Mouse (Mus musculus) thymus, postnatal 0 days (tissue): ENCODE measurements around the gene 1700034J05Rik. TPM values are rescaled to one million over a fixed set of nuclear protein-coding genes. Genes with fewer than 3 reads are reported as not detected.

Experiments used
- DNase-seq: peaks from one replicate; pipeline ENCODE4 v3.0.0-alpha.2; 2015; ENCODE audit warnings: low spot score
- polyA plus RNA-seq: library from polyadenylated mRNA; unstranded; fragments of >200 nt; fragmentation: Nextera tagmentation; extraction: Ambion mirVana; gene quantifications from 2 replicates; pipeline ENCODE4 v1.2.1, GENCODE M21; 2015

Gene 1700034J05Rik
- polyA plus RNA-seq, 1 experiment from 2014 or later: not detected

DNA sequence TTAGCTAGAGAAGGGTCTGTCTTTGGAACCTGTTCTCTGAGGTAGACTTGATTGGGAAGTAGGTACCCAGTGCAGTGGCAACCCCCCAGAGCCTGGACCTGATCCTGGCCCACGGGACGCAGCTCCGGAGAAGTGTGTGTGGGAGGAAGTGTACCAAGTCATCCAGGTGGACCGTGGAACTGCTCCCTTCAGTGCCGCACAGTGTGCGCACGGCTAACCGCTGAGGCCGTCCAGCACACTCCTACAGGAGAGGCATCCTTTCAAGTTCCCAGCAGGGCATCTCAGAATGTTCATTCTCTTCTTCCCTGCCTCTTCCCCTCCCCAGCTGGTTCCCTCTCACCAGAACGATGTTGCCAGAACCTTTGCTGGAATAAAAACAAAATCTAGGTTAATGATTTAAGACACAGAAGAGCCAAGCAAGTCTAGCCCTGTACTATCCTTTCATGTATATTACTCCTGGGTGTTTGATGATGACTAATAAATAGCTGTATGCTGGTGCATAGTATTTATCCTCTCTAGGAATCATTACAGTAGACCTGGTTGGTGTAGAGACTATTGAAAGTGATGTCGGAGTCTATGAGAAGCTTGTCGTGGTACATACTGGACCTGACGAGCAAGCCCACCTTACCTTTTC, 11.0 kb upstream of the 1700034J05Rik start:
- DNase-seq: no peak

DNA sequence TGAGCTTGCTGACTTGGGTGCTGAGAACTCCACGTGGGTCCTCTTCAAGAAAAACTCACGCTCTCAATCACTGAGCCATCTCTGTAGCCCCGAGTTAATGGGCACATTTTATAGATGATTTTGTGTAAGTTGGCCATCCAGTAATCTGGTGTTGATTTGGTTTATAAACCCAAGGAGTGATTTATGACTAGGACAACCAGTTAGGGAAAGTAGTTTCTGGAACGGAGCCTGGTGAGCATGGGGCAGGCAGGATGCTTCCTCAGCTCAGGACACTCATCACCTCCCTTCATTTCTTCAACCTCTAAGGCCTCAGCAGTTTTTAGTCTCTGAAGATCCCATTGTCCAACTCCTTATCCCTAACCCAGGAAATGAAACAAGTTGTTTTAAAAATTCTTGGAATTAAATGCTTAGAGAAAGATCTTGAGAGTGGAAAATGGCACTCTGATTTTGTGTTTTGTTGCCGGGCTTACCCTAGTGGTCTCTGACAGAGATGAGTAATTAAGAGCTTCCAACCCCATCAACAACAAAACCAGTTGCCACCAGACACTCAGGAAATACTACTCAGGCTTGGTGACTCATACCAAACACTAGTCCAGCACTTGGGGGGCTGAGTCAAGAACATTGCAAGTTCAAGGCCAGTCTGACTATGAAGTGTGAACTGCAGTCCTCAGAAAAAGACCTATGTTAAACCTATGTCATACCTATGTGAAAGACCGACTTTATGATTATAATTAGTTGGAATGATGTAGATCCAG, 9.4 kb upstream of the 1700034J05Rik start:
- DNase-seq: no peak

DNA sequence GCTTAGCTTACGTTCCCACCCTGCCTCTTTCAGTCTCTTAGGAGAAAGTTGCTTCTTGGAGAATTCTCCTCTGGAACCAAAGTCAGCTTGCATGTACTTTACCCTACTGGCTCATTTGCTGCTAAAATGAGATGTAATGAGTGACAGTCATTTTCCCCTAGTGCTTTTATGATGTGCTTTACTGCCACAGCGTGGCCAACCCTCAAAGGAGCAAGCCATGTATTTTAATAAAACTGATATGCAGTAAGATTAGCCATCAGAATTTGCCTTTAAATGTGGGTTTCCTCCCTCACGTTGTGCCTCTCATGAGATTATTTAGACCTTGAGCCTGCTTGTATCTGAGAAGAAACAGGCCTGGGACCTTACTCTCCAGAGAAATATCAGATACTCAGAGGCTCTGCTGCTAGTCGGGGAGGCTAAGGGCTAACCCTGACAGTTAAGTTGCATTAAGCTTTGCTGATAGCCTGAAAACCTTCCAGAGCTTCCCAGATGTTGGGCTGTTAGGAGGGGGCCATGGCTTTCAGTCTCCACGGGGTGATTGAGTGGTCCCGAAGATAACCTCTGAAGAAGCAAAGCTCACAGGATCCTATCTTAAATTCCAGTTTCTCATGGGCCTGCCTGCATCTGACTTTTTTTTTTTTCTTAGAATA, 7.7 kb upstream of the 1700034J05Rik start:
- no peak for DNase-seq

DNA sequence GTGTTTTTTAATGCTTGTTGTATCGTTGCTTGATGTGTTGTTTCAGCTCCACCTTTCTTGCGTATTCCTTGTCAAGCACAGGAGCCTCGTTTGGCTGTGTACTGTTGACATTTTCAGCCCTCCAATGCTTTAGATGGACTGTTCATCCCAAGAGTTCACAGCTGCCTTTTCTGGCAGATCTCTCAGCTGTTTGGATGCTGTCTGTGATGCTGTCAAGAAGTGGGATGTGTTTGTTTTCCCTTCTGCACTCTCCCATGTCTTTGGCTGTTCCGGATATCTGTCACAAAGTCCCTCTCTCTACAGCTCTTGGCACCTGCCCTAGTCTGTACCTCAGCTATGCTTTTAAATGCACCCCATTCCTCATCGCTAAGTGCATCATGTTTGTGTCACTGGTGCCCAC, 6.7 kb upstream of the 1700034J05Rik start:
- DNase-seq: no peak

DNA sequence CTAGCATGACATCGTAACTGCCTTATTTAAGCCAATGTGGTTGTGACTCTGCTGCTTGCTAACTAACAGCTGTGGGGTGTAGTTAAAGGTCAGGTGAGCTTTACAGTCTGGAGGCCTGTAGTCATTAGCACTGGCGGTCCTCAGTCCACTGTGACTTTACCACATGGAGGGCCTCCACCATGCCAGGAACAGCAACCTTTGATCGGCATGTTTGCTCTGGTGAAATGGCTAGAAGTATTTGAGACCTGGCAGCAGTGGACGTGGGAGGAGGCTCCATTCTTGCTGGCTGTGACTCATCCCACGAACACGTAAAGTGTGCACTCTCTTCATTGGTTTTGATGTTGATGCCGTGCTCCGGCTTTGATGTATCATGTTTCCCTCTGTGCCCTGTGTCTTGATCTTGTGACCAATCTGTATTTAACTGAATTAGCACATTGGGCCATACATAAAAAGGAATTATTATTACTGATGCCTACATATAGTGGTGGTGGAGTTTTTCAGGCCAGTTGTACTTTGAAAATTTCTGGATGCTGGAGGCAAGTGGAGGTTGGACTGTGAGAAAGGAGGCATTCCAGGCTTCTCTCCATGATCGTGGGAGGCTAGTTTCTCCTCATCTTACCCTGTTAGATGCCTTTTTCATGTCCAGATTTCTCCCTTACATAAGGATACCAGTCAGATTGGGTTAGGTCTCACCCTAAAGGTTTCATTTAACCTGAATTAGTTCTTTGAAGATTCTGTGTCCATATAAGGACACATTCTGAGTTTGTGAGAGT, 5.9 kb upstream of the 1700034J05Rik start:
- no peak for DNase-seq

DNA sequence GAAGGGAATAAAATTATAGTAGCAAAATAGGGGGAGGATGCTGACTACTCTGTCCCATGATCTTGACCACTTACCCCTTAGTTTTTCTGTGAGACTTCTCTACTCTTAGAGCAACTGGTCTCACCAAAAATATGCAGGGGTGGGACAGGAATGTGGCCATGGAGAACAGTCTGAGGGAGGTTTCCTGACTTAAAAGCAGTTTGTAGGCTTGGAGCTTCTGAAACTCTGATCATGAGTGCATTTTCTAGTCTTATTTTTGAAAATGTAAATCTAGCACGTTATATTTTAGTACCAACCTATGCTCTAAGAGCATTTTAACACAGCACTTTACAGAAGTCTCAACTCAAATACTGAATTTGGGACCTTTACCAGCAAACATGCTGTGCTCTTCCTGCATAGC, 4.5 kb upstream of the 1700034J05Rik start:
- no peak for DNase-seq

DNA sequence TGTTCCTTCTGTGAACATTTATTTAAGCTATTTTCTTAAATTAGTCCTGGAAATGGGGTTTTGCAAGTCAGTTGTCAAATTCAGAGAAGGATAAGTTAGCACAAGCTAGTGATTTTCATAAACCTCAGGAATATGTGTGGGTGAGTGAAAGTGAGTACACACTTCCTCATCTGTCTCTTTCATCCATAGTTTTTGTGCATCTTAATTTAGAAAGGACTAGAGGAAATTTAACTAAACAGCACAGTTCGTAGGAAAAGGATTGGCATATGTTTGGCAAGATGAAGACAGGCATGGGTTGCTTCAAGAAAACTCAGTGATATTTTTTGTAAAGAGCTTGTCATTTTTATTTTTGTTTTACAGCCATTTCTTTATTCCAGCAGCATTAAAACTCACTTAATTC, 2.7 kb upstream of the 1700034J05Rik start:
- DNase-seq: no peak

DNA sequence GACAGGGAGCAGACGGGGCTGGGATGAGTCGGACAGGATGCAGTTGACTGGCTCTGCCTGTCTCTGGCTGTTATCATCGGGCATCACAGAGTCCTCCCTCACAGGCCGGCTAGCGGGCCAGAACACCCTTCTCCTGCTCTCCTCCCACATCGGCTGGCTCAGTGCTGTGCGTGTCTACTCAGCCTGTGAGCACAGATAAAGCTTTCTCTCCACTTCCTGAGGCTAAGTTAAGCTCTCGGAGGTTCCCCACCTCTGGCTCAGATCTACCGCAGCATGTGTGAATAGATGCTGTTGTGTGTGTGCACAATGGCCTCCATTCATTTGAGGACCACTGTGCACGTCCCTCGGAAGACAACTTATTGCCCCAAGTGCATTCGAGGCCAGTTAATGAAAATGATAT, 1.7 kb upstream of the 1700034J05Rik start:
- DNase-seq: no peak

DNA sequence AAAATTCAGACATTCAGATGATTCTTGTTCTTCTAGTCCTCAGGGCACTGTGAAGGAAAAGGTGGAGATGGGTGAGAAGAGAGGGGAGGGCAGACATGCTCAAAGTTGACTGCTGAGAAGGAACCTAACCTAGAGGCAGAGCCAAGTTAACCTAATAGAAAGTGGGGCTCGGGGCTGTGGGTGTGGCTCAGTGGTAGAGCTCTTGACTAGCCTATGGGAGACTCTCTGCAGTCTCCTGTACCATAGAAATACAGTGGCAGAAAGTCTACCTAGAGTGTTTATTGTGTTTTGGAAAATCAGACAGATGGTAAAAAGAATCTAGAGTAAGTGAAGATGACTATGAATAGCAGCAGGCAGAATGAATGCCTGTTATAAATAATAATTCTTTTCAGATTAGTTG, 1.3 kb upstream of the 1700034J05Rik start:
- DNase-seq: no peak

DNA sequence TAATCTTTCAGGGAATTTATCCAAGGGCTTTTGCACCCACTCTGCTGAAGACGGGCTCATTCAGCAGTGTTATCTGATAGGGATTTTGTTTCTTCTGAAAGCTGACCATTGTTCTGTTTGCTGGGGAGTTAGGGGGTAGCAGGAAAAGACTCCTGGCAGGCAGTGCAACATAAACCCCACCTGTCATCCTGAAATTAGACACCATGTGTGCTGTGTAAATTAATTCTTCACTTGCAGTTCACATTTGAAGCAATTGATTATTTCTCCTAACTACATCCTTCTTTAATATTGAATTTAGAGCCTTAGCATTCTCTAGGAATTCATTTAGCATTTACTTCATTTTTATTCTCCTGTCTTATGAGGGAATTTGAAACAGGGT, 3.8 kb downstream of the 1700034J05Rik start:
- no peak for DNase-seq

DNA sequence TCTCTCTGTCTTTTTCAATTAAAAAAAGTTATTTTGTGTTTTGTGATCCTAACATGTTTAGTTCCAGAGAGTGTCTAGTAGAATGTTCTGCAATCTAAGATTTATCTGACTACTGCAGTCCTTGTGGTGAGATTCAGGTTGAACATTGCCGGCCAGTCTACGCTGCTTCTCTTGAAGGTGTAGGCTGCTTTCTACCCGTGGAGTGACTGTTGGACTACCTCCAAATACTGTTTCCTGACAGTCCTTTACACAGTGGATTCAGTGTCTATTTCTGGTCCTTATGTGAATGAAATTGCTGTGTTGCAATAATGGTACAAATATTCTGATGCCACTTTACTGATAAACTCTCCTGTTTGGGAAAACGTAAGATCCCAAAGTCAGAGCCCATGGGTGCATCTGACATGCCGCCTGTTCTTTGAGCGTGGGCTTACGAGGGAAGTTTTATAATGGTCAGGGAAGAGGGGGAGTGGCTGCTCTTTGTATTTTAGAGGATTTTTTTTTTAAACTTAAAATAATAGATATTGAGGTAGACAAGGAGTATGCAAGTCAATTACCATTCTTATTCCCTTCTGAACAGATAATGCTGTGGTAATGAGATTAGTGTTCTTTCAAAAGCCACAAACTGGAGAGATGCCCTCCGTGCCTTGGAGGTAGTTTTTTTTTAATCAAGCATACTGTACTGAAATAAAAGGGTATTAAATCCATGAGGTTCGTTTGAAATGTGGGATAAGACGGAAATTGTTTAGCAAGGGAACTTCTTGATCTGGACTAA, 4.4 kb downstream of the 1700034J05Rik start:
- no peak for DNase-seq

DNA sequence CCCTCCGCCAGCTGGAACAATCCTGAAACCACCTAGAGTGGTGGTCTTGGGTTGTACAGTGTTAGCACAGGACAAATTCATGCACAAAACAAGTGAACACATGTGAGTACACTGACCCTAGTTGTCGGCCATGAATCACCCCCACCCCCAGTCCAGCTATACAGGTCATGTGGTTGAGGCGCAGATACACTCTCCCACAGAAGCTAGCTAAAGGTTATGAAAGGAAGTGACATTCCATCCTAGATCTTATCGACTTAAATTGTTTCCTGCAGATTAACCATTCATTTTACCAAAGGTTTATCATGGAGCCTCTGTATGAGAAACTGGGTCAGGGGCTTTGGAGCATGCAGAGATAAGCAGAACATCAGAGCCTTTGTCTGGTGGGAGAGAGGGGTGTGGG, 7.0 kb downstream of the 1700034J05Rik start:
- no peak for DNase-seq

DNA sequence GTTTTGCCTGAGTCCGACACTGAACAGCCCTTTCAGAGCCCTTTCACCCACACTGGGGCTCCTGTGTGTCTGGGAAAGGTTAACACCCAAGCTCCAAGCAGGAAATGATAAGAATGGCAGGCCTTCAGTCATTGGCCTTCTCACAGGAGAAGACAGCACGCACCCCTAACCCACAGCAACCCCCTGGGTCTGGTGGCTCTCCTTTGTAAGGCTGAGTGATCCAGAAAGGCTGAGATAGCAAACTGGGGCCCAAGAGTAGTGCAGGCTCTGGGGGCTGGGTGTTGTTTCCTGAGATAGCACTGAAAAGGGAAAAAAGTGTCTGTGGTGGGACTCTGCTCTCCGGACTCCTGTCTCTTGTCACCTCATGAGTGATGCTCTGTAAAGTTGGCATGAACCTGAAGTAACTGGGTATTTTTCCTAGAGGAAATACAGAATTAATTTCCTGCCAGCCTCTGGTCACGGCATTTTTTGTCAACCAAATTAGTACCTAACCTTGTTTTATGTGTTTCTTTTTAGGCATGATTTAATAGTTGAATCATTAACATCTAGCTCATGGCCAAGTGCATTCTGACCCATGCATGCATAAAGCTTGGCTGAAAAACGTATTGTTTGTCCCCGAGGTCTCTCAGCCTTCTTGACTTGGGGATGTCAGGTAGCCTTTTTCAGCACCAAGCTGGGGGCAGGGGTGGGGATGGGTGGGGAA, 7.7 kb downstream of the 1700034J05Rik start:
- DNase-seq: no peak

DNA sequence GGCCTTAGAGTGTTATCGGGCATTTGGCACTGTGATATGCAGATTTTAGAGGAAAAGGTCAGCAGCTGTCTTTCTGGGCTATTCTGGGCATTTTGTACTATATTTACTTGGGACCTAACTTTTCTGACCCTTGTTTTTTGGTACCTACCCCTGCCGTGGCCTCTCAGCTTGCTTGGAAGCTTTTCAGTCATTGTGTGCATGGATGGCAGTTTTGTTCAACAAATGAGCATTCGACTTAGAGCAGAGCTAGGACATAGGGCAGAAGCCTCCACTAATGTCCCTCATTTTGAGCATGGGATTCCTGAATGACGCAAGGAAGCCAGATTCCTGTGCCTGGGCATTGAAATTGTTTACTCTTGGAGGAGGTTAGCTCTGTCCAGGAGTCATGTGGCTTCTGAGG, 9.4 kb downstream of the 1700034J05Rik start:
- DNase-seq: no peak

DNA sequence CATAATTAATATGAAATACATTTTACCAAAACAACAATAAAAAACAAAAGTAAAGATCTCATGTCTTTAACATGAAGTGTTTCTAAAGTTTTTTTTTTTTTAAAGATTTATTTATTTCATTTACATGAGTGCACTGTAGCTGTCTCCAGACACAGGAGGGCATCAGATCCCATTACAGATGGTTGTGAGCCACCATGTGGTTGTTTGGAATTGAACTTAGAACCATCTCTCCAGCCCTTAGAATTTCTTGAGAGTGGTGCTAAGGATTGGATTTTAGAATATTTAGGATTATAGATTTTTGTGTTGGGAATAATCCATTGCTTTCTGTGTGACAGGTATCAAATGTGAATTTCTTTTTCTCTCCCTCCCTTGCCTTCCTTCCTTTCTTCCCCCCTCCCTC, 10.2 kb downstream of the 1700034J05Rik start:
- no peak for DNase-seq

DNA sequence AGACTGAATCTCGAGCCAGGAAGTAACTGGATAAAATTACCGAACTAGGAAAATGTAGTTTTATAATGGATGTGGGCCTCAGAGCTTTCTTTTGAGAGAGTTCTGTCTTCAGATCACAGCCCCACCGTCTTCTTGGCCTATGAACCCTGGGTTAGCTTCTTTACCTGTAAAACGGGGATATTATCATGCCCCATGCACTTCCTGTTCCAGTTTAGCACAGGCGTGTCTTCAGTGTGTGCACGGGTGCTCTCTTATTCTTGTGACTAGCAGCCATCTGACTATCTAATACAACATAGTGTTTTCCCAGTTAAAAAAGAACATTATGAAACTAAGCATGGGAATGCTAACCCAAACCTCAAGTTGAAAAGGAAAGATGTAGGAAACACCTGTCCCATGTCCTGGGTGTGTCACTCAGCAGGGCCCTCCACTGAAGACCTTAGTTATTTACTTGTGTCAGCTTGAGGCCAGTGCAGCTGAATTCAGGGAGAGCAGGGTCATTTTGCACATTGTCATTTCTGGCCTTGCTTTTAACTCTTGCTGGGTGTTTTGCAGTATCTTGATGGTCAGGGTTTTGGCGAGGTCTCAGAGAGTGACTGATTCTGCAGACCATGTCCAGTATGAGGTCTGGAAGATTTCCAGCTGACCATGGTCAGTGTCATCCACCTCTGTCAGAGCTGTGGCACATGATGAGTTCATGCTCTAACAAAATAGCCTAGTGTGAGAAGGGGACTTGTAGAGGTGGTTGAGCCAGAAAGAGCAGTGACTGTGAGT, 12.5 kb downstream of the 1700034J05Rik start:
- no peak for DNase-seq

DNA sequence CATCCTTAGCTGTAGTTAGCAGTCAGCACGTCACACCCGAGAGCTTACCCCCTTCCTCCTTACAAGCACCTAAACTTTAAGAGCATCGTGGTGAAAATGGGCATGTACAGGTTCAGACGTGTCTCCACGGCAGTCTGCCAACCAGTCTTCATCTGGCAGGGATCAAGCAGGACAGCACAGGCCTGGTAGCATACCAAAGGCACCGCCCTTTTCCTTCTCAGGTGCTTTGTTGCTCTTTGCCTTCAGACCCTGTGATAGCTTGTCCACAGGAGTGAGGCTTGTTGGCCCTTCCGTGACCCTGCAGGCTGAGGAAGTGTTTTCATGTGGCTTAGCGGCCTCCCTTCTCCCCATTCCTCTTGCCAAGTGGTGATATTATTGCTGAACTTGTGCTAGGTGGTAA, 15.2 kb downstream of the 1700034J05Rik start:
- no peak for DNase-seq

DNA sequence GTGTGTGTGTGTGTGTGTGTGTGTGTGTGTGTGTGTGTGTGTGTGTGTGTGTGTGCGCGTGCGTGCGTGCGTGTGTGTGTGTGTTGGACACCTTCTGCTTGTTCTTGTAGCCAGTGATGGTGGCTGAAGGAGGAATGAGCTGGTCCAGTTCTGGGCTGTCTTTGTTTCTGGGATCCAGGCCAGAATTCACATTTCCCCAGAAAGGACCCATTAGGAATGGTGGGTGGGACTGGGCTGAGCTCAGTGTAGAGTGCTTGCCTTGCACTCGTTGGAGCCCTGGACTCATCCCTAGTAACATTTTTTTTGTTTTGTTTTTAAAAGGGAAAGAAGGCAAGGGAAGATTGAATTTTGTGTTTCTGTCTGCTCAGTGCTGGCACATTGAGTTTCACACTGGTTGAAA, 18.3 kb downstream of the 1700034J05Rik start:
- DNase-seq: no peak

DNA sequence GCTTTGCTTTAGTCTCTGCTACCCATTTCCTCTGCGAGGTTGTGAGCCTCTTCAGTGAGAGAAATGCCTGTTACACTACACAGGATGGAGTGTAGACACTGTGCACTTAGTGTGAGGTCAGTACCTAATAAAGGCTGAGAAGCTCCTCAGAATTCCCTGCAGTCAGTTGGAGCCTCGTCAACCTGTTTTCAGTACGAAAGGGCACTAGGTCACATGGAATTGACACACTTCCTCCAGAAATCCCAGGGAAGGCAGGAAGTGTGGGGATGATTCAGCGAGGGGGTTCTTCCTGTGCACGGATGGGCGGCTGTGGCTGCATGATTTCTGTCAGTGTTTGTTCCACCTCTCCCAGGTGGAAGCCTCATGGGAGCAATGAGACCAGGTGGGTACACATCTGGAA, 21.1 kb downstream of the 1700034J05Rik start:
- no peak for DNase-seq

DNA sequence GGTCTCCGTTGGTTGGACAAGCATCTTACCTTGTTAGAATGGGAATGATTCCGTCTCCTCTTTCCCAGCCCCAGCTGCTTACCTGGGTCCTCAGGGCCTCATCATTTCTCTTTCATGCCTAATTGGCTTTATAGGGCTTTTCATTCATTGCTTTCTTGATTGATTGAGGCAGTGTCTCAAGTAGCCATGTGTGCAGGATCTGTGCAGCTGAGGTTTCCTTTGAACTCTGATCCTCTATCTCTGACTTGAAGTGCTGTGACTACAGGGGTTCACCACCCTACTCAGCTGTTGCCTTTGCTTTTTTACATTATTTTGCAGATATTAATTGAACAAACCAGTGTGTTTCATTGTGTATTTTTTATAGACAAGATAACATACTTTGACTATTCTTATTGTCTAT, 25.2 kb downstream of the 1700034J05Rik start:
- no peak for DNase-seq
